Mouse (Mus musculus): ENCODE data around the gene Rbpj. TPM values are rescaled to one million over a fixed set of nuclear protein-coding genes. Genes with fewer than 3 reads are reported as not detected.

Rbpj gene
- total and polyA plus RNA-seq, 3 experiments: 40.5 to 62.8 (median 61.3) TPM

DNA sequence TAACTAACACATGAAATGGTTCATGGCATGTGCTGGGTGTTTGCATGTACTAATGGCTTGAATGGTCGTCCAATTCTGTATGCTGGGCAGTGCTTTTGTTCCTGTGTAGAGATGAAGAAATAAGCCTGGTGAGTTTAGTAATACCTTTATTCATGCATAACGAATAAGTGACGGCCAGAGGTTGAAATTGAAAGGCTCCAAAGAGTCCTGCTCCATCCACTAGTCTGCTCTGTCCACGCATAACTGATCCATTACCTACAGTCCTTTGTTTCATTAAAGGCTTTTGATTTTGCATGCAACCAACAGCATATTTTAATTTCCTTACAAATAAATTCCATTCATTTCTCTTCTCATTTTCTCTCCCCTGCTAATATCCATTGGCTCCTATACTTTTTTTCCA is 53.2 kb downstream of the Rbpj start:
- Histone ChIP-seq H3K79me2 (replicated peaks; ENCODE audit: control insufficient read depth, extremely low read depth, insufficient read depth, poor library complexity, severe bottlenecking) (no peaks in the 10 kb centered on the region), H3K4me2 (ENCODE audit: insufficient read depth, low read depth, poor library complexity, severe bottlenecking) (no peak overlapping the region), H3K9me3 (replicated peaks; ENCODE audit: low read length) (peaks cover 6% of the 10 kb centered on the region), H3K4me1 (ENCODE audit: control insufficient read depth in 1 of 2, insufficient read depth in 2 of 2) (peaks cover 5 to 25% of the 10 kb centered on the region in 2 experiments; a peak in 3 of 4 replicates), H3K36me3 (replicated peaks in 1 of 2; ENCODE audit: control insufficient read depth in 1 of 2, insufficient read depth in 1 of 2, low read length in 1 of 2) (no peaks in the 10 kb centered on the region), H3K27me3 (replicated peaks) (no peaks in the 10 kb centered on the region), H3K9ac (ENCODE audit: insufficient read depth, low read depth) (no peak overlapping the region), H3K4me3 (replicated peaks in 1 of 3; ENCODE audit: low read depth in 2 of 3, low read length in 2 of 3, poor library complexity in 1 of 3) (no peak overlapping the region), H3K27ac (ENCODE audit: insufficient read depth, low read depth) (no peak overlapping the region)
- dilution Hi-C loops (cut with MboI; ENCODE audit: extremely low pct_ligation_motif_present, extremely low pct_unique_long_range_greater_than_20kb, low sequenced_read_pairs): no loop called here
- in situ Hi-C loops (cut with MboI; ENCODE audit: low pct_ligation_motif_present, low pct_unique_long_range_greater_than_20kb, low sequenced_read_pairs): no loop called here
- no peak for DNase-seq (ENCODE audit: extremely low read depth)
- TF ChIP-seq CHD1 (IDR thresholded peaks at IDR 0.05; ENCODE audit: low read depth, low read length): no peak
- no peak for TF ChIP-seq ELF1 (IDR thresholded peaks at IDR 0.05; ENCODE audit: low read depth, low read length)
- TF ChIP-seq SIN3A (IDR thresholded peaks at IDR 0.05; ENCODE audit: low read length): no peak
- TF ChIP-seq UBTF (IDR thresholded peaks at IDR 0.05; ENCODE audit: low read depth, low read length): no peak
- no peak for TF ChIP-seq MAX (IDR thresholded peaks at IDR 0.05; ENCODE audit: low read length)
- TF ChIP-seq RAD21 (IDR thresholded peaks at IDR 0.05; ENCODE audit: low read depth, low read length): no peak
- TF ChIP-seq PAX5 (IDR thresholded peaks at IDR 0.05; ENCODE audit: low read length): no peak
- no peak for TF ChIP-seq KAT2A (IDR thresholded peaks at IDR 0.05; ENCODE audit: insufficient replicate concordance, low read length)
- TF ChIP-seq ZNF384 (IDR thresholded peaks at IDR 0.05; ENCODE audit: low read depth, low read length): no peak
- TF ChIP-seq MYC (IDR thresholded peaks at IDR 0.05; ENCODE audit: low read depth, low read length): no peak
- no peak for TF ChIP-seq TBP (conservative IDR thresholded peaks at IDR 0.05; ENCODE audit: low read depth, low read length)
- no peak for TF ChIP-seq MAFK (IDR thresholded peaks at IDR 0.05; ENCODE audit: insufficient replicate concordance, low read length)
- TF ChIP-seq BHLHE40 (IDR thresholded peaks at IDR 0.05; ENCODE audit: low read depth, low read length): no peak
- TF ChIP-seq NELFE (IDR thresholded peaks at IDR 0.05; ENCODE audit: low read depth, low read length): no peak
- TF ChIP-seq JUND (conservative IDR thresholded peaks at IDR 0.05; ENCODE audit: low read depth, low read length): no peak
- no peak for TF ChIP-seq USF2 (conservative IDR thresholded peaks at IDR 0.05; ENCODE audit: low read depth, low read length)
- TF ChIP-seq TCF12 (IDR thresholded peaks at IDR 0.05; ENCODE audit: low read depth, low read length): no peak

DNA sequence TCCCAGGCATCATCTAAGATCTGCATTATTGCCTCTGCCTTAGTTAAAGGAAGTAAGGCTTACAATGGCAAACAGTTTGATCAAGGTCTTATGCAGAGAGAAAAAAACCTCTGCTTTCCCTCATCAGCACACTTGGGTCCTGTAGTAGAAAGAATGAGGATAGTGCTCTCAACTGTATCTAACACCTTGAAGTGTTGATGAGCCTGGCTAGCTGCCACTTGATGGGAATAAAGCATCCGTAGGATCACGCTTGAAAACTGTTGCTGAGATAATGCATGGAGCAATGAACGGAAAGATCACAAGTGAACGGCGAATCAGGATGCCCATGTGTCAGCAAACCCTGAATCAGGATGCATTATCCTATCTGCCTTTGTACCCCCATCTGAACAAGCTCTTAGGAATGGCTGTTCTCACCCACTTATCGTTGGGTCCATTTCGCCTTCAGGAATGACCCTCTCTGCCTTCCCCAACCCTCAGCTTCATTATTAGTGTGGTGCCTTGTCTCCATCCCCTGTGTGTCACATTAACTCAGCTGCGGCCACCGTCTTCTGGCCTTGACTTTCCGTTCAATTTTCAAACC is 54.1 kb downstream of the Rbpj start:
- Histone ChIP-seq H3K4me3 (replicated peaks in 1 of 3; ENCODE audit: low read depth in 2 of 3, low read length in 2 of 3, poor library complexity in 1 of 3) (no peak overlapping the region), H3K9me3 (replicated peaks; ENCODE audit: low read length) (peaks cover 6% of the 10 kb centered on the region), H3K4me1 (ENCODE audit: control insufficient read depth in 1 of 2, insufficient read depth in 2 of 2) (peaks cover 8 to 30% of the 10 kb centered on the region in 2 experiments), H3K27me3 (replicated peaks) (no peaks in the 10 kb centered on the region), H3K9ac (ENCODE audit: insufficient read depth, low read depth) (no peak overlapping the region), H3K4me2 (ENCODE audit: insufficient read depth, low read depth, poor library complexity, severe bottlenecking) (no peak overlapping the region), H3K27ac (ENCODE audit: insufficient read depth, low read depth) (no peak overlapping the region), H3K79me2 (replicated peaks; ENCODE audit: control insufficient read depth, extremely low read depth, insufficient read depth, poor library complexity, severe bottlenecking) (no peaks in the 10 kb centered on the region), H3K36me3 (replicated peaks in 1 of 2; ENCODE audit: control insufficient read depth in 1 of 2, insufficient read depth in 1 of 2, low read length in 1 of 2) (no peaks in the 10 kb centered on the region)
- dilution Hi-C loops (cut with MboI; ENCODE audit: extremely low pct_ligation_motif_present, extremely low pct_unique_long_range_greater_than_20kb, low sequenced_read_pairs) (no loop called here), in situ Hi-C loops (cut with MboI; ENCODE audit: low pct_ligation_motif_present, low pct_unique_long_range_greater_than_20kb, low sequenced_read_pairs) (loop anchor here (5.0 to 10.0 kb wide), 2 partner anchors 72 to 115 kb away; no protein-coding TSS in a partner anchor)
- no peak for TF ChIP-seq E2F4 (IDR thresholded peaks at IDR 0.05; ENCODE audit: insufficient replicate concordance, low read depth, low read length)
- no peak for TF ChIP-seq BHLHE40 (IDR thresholded peaks at IDR 0.05; ENCODE audit: low read depth, low read length)
- no peak for TF ChIP-seq ELF1 (IDR thresholded peaks at IDR 0.05; ENCODE audit: low read depth, low read length)
- no peak for TF ChIP-seq HCFC1 (IDR thresholded peaks at IDR 0.05; ENCODE audit: low read depth, low read length)
- no peak for TF ChIP-seq MEF2A (IDR thresholded peaks at IDR 0.05; ENCODE audit: borderline replicate concordance, low read depth, low read length)
- TF ChIP-seq ZKSCAN1 (IDR thresholded peaks at IDR 0.05; ENCODE audit: borderline replicate concordance, low read depth, low read length): no peak
- TF ChIP-seq MAX (IDR thresholded peaks at IDR 0.05; ENCODE audit: low read length): no peak
- TF ChIP-seq POLR2AphosphoS2 (IDR thresholded peaks at IDR 0.05; ENCODE audit: low read depth, low read length): no peak
- TF ChIP-seq RAD21 (IDR thresholded peaks at IDR 0.05; ENCODE audit: low read depth, low read length): no peak
- TF ChIP-seq MXI1 (IDR thresholded peaks at IDR 0.05; ENCODE audit: low read depth, low read length): no peak
- TF ChIP-seq NRF1 (IDR thresholded peaks at IDR 0.05; ENCODE audit: low read depth, low read length): no peak
- no peak for TF ChIP-seq USF2 (conservative IDR thresholded peaks at IDR 0.05; ENCODE audit: low read depth, low read length)
- no peak for TF ChIP-seq TBP (conservative IDR thresholded peaks at IDR 0.05; ENCODE audit: low read depth, low read length)
- no peak for TF ChIP-seq ZMIZ1 (IDR thresholded peaks at IDR 0.05; ENCODE audit: low read depth, low read length)
- TF ChIP-seq MAZ (IDR thresholded peaks at IDR 0.05; ENCODE audit: low read depth, low read length): no peak
- no peak for TF ChIP-seq JUN (IDR thresholded peaks at IDR 0.05; ENCODE audit: insufficient read depth, low read depth, low read length)
- no peak for DNase-seq (ENCODE audit: extremely low read depth)
